Mouse (Mus musculus): ENCODE data around the gene Rnf17. TPM values are rescaled to one million over a fixed set of nuclear protein-coding genes. Genes with fewer than 3 reads are reported as not detected.

Rnf17 gene
- under 1 TPM; 0.11 to 0.36 TPM for total RNA-seq (2021)
- long read RNA-seq, experiment 1: 0 reads
- long read RNA-seq, experiment 2: 0 reads

- DNase-seq (ENCODE audit: low spot score): no peak
Measured at GRCm38 (mm10) chr14:56402311-56403071, at the start of gene Rnf17. TSS of gene Rnf17 (plus strand) at chr14:56402581.

GRCm38 (mm10) chr14:56354803-56355202 lies 47.6 kb upstream of the Rnf17 start:
- DNase-seq (ENCODE audit: low spot score): no peak

GRCm38 (mm10) chr14:56355396-56355795 lies 47.0 kb upstream of the Rnf17 start:
- no peak for DNase-seq (ENCODE audit: low spot score)

GRCm38 (mm10) chr14:56356196-56356595 lies 46.2 kb upstream of the Rnf17 start:
- no peak for DNase-seq (ENCODE audit: low spot score)

- no peak for DNase-seq (ENCODE audit: low spot score)
Measured at GRCm38 (mm10) chr14:56358422-56358821, 44.0 kb upstream of the Rnf17 start.

GRCm38 (mm10) chr14:56359131-56359530 lies 43.2 kb upstream of the Rnf17 start:
- DNase-seq (ENCODE audit: low spot score): no peak

- DNase-seq (ENCODE audit: low spot score): no peak
Measured at GRCm38 (mm10) chr14:56364711-56365237, 37.6 kb upstream of the Rnf17 start, which contains the start of gene Atp12a. TSS of gene Atp12a (plus strand) at chr14:56365068.

GRCm38 (mm10) chr14:56365292-56365691 lies 37.1 kb upstream of the Rnf17 start:
- no peak for DNase-seq (ENCODE audit: low spot score)

GRCm38 (mm10) chr14:56366712-56367111 lies 35.7 kb upstream of the Rnf17 start:
- no peak for DNase-seq (ENCODE audit: low spot score)

GRCm38 (mm10) chr14:56368834-56369233 lies 33.5 kb upstream of the Rnf17 start:
- no peak for DNase-seq (ENCODE audit: low spot score)

- DNase-seq (ENCODE audit: low spot score): peak; percentile 74
Measured at GRCm38 (mm10) chr14:56375731-56376130, 26.6 kb upstream of the Rnf17 start.

GRCm38 (mm10) chr14:56377745-56378144 lies 24.6 kb upstream of the Rnf17 start:
- DNase-seq (ENCODE audit: low spot score): no peak

- DNase-seq (ENCODE audit: low spot score): no peak
Measured at GRCm38 (mm10) chr14:56379336-56379735, 23.0 kb upstream of the Rnf17 start.

GRCm38 (mm10) chr14:56382366-56382765 lies 20.0 kb upstream of the Rnf17 start:
- DNase-seq (ENCODE audit: low spot score): no peak

- DNase-seq (ENCODE audit: low spot score): no peak
Measured at GRCm38 (mm10) chr14:56390247-56390646, 12.1 kb upstream of the Rnf17 start.

GRCm38 (mm10) chr14:56393704-56394312 lies 8.6 kb upstream of the Rnf17 start:
- DNase-seq (ENCODE audit: low spot score): peak; percentile 2

- DNase-seq (ENCODE audit: low spot score): peak; percentile 6
Measured at GRCm38 (mm10) chr14:56398001-56398400, 4.4 kb upstream of the Rnf17 start.

- no peak for DNase-seq (ENCODE audit: low spot score)
Measured at GRCm38 (mm10) chr14:56403072-56403375, 643 bp downstream of the Rnf17 start.

GRCm38 (mm10) chr14:56462090-56462489 lies 59.7 kb downstream of the Rnf17 start:
- DNase-seq (ENCODE audit: low spot score): no peak

- no peak for DNase-seq (ENCODE audit: low spot score)
Measured at GRCm38 (mm10) chr14:56462729-56463128, 60.3 kb downstream of the Rnf17 start.

GRCm38 (mm10) chr14:56468145-56468544 lies 65.8 kb downstream of the Rnf17 start:
- DNase-seq (ENCODE audit: low spot score): peak; percentile 8

- no peak for DNase-seq (ENCODE audit: low spot score)
Measured at GRCm38 (mm10) chr14:56489806-56490205, 87.4 kb downstream of the Rnf17 start.

GRCm38 (mm10) chr14:56502407-56502806 lies 100.0 kb downstream of the Rnf17 start:
- DNase-seq (ENCODE audit: low spot score): peak; percentile 3

Measured in gastrocnemius, adult 18-20 months (tissue).